Mouse (Mus musculus): ENCODE measurements around the gene Gm5767.

Gm5767 gene

GRCm38 (mm10) chr16:8700586-8700985 is 20.0 kb downstream of the Gm5767 start:
- in situ Hi-C loops (cut with MboI, MseI), result no loop called here

GRCm38 (mm10) chr16:8711998-8712397 is 31.4 kb downstream of the Gm5767 start:
- in situ Hi-C loops (cut with MboI, MseI), result no loop called here

GRCm38 (mm10) chr16:8714851-8715250 is 34.3 kb downstream of the Gm5767 start:
- in situ Hi-C loops (cut with MboI, MseI), result no loop called here

DNA sequence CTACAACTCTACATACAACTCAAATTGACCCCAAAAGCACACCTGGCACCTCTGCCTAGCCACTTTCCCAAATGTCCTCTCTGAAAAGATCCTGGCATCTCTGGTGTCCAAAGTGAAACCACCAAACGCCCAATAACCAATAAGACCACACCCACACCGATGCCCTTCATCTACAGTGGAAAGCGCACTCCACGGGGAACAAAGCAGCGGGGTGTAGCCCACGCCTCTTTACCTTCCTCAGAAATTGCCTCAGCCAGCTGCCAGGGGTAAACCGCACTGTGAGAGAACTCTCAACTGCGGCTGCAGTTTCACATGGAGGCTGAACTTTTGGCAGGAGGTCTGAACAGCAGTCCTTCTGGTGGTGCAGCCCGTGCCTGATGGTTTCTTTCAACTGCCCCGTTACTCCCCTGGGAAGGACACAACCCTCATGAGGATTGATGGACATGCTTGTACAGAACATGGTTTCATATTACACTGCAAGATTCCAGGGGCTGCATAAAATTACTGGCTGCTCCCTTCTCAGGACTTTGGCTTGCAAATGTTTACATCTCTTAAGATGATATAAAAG is 35.0 kb downstream of the Gm5767 start:
- in situ Hi-C loops (cut with MboI, MseI), result no loop called here

- in situ Hi-C loops (cut with MboI, MseI), result no loop called here
Observed at GRCm38 (mm10) chr16:8716300-8716699, 35.7 kb downstream of the Gm5767 start.

GRCm38 (mm10) chr16:8717744-8718143 is 37.2 kb downstream of the Gm5767 start:
- in situ Hi-C loops (cut with MboI, MseI), result no loop called here

DNA sequence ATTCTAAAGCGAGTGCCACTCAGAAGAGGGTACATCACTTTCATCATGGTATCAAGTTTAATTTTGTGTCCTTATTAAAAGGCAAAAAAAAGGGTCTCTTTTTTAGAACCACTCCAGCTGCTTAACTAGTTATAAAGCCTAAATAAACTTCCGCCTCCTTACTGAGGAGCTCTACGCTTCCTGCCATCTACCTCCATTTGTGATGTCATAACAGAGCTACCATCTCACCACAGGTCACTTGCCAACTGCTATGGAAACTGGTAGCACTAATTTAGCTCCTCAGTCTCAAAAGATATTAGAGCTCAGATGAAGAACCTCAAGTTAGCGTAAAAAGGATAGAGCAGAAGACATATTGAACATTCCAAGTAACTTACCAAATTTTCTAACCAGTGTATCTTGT is 39.9 kb downstream of the Gm5767 start:
- in situ Hi-C loops (cut with MboI, MseI), result no loop called here

DNA sequence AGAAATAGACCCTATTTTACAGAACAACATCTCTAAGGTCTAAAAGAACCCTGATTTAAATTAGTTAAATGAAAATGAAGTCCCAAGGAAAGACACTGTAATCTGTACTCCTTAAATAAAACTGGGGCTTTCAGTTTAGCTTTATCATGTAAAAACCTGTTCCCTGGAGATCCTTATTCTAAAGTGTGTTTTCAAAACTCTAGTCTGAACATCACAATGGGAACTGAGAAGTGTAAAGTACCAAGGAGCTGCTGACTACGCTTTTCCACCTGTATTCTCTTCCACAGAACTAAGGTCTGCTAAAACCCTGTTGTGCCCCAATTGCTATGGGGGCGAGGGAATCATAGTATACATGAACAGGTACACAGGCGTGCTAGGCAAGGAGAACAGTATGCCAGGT is 43.5 kb downstream of the Gm5767 start:
- in situ Hi-C loops (cut with MboI, MseI), result no loop called here

DNA sequence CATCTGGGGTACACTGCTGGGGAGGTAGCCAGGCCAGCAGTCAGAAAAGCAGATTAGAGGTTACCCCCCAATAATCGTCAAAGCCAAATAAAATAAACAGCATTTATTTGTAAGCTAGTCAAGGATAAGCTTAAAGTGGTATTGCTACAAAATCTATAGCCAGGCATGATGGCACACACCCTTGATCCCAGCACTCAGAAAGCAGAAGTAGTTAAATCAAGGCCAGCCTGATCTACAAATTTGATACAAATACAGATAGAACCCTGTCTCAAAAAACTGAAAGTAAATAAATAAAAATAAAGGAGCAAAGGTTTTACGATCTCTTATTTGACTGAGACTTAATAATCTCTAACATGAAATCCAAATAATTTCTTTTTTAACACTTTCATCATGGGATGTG is 45.2 kb downstream of the Gm5767 start:
- in situ Hi-C loops (cut with MboI, MseI), result no loop called here

GRCm38 (mm10) chr16:8728111-8728748 is 47.7 kb downstream of the Gm5767 start:
- in situ Hi-C loops (cut with MboI, MseI), result no loop called here

GRCm38 (mm10) chr16:8731630-8732029 is 51.1 kb downstream of the Gm5767 start:
- in situ Hi-C loops (cut with MboI, MseI), result loop anchor here in 1 of 2 experiments (5.0 kb wide), 1 partner anchor 106 kb away; no protein-coding TSS in a partner anchor

DNA sequence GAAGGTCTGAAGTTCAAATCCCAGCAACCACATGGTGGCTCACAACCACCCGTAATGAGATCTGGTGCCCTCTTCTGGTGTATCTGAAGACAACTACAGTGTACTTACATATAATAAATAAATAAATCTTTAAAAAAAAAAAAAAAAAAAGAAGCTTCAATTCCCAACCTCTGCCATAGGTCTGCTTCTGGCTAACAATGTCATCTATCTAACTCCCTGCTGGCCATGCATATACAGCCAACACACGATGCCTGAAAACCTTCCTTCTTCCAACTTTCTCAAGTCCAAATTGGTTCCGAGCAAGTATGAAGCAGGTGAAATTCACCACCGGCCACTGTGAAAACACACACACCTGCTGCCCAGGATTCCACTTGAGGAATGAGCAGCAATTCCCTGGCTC is 51.9 kb downstream of the Gm5767 start:
- in situ Hi-C loops (cut with MboI, MseI), result loop anchor here in 1 of 2 experiments (5.0 kb wide), 1 partner anchor 105 kb away; no protein-coding TSS in a partner anchor

All from T-helper 17 cell (primary cell).